Mouse (Mus musculus) neural tube, embryonic 11.5 days (tissue): ENCODE measurements around the gene Xylt1. TPM values are rescaled to one million over a fixed set of nuclear protein-coding genes. Genes with fewer than 3 reads are reported as not detected.
A peak's percentile ranks its signal among the peaks of the same experiment; 100 is the strongest.

Source experiments
- ATAC-seq: fragments of 200-750 bp; cut with Nextera tagmentation; 2 replicates; pipeline ENCODE4 v1.8.0; 2017; ENCODE audit warnings: moderate number of reproducible peaks, mild to moderate bottlenecking, moderate TSS enrichment, moderate library complexity; ENCODE audit not compliant: insufficient read depth, low FRiP score, low TSS enrichment
- DNase-seq: peaks from one replicate; pipeline ENCODE4 v3.0.0-alpha.2; 2015; ENCODE audit warnings: low spot score
- H3K27ac ChIP-seq: fragments of 300-500 bp; sonication (generic); 2 replicates; pipeline ENCODE4 v1.5.1; 2014; ENCODE audit warnings: low read depth, mild to moderate bottlenecking, low read length
- H3K27me3 ChIP-seq: fragments of 300-500 bp; sonication (generic); 2 replicates; pipeline ENCODE4 v1.6.1; 2014; ENCODE audit warnings: mild to moderate bottlenecking, low read length, mixed read lengths; ENCODE audit not compliant: control insufficient read depth, insufficient read depth
- H3K36me3 ChIP-seq: fragments of 300-500 bp; sonication (generic); 2 replicates; pipeline ENCODE4 v1.6.1; 2014; ENCODE audit warnings: mild to moderate bottlenecking, low read length, moderate library complexity, mixed read lengths; ENCODE audit not compliant: control insufficient read depth, insufficient read depth
- H3K4me1 ChIP-seq: fragments of 300-500 bp; sonication (generic); 2 replicates; pipeline ENCODE4 v1.6.1; 2014; ENCODE audit warnings: low read length, mixed read lengths; ENCODE audit not compliant: control insufficient read depth, insufficient read depth
- H3K4me2 ChIP-seq: fragments of 300-500 bp; sonication (generic); 2 replicates; pipeline ENCODE4 v1.6.1; 2014; ENCODE audit warnings: low read depth, mild to moderate bottlenecking, moderate library complexity
- H3K4me3 ChIP-seq: fragments of 300-500 bp; sonication (generic); 2 replicates; pipeline ENCODE4 v1.5.1; 2014; ENCODE audit warnings: low read depth, low read length
- H3K9ac ChIP-seq: fragments of 300-500 bp; sonication (generic); 2 replicates; pipeline ENCODE4 v1.6.1; 2014; ENCODE audit warnings: mild to moderate bottlenecking, low read length
- H3K9me3 ChIP-seq: fragments of 300-500 bp; sonication (generic); 2 replicates; pipeline ENCODE4 v1.6.1; 2016; ENCODE audit warnings: low read length; ENCODE audit not compliant: control insufficient read depth
- WGBS: fragments of 180-500 bp; shearing (Covaris S2); extraction: QIAGEN DNeasy Blood & Tissue Kit; methylation state at CpG from one replicate; pipeline ENCODE4 v1.1.7; 2014; 5-methylcytosine and 5-hydroxymethylcytosine counted together
- polyA plus RNA-seq: library from polyadenylated mRNA; unstranded; fragments of >200 nt; fragmentation: Nextera tagmentation; extraction: Ambion mirVana; gene quantifications from 2 replicates; pipeline ENCODE4 v1.2.1, GENCODE M21; 2014

Gene Xylt1
- polyA plus RNA-seq, 1 experiment from 2014 or later: 1.6 TPM

- no peak overlapping the region for H3K27ac ChIP-seq
- 88% methylated on average over 11 of the region's 11 CpGs for WGBS
- no peaks in the 10 kb centered on the region for H3K4me1 ChIP-seq
- no peaks in the 10 kb centered on the region for H3K9me3 ChIP-seq
- H3K4me3 ChIP-seq: no peak overlapping the region
- H3K9ac ChIP-seq: no peak overlapping the region
- ATAC-seq (no peak), DNase-seq (no peak)
- no peaks in the 10 kb centered on the region for H3K36me3 ChIP-seq
- H3K27me3 ChIP-seq: no peaks in the 10 kb centered on the region
- no peak overlapping the region for H3K4me2 ChIP-seq
Measured at GRCm38 (mm10) chr7:117454789-117455548, 74.2 kb downstream of the Xylt1 start.

- H3K4me3 ChIP-seq: no peak overlapping the region
- no peaks in the 10 kb centered on the region for H3K36me3 ChIP-seq
- ATAC-seq: no peak
- no peaks in the 10 kb centered on the region for H3K27me3 ChIP-seq
- no peaks in the 10 kb centered on the region for H3K4me1 ChIP-seq
- 0 out of 2 replicates have a peak, but pooled peaks cover 2% of the 10 kb centered on the region for H3K9me3 ChIP-seq
- WGBS: 64% methylated on average over 7 of the region's 7 CpGs
- H3K27ac ChIP-seq: no peak overlapping the region
- no peak overlapping the region for H3K9ac ChIP-seq
- no peak for DNase-seq
- no peak overlapping the region for H3K4me2 ChIP-seq
Measured at GRCm38 (mm10) chr7:117462196-117462935, 81.6 kb downstream of the Xylt1 start.

GRCm38 (mm10) chr7:117464956-117465355, 84.2 kb downstream of the Xylt1 start:
- Histone ChIP-seq H3K4me3 (no peak overlapping the region), H3K27ac (no peak overlapping the region), H3K9me3 (0 out of 2 replicates have a peak, but pooled peaks cover 2% of the 10 kb centered on the region), H3K27me3 (no peaks in the 10 kb centered on the region), H3K9ac (no peak overlapping the region), H3K4me2 (no peak overlapping the region), H3K36me3 (no peaks in the 10 kb centered on the region), H3K4me1 (no peaks in the 10 kb centered on the region)
- 84% methylated on average over 4 of the region's 4 CpGs for WGBS
- ATAC-seq (no peak), DNase-seq (no peak)

GRCm38 (mm10) chr7:117466006-117466780, 85.4 kb downstream of the Xylt1 start:
- no peak overlapping the region for H3K9ac ChIP-seq
- 90% methylated on average over 7 of the region's 7 CpGs for WGBS
- no peaks in the 10 kb centered on the region for H3K27me3 ChIP-seq
- H3K4me2 ChIP-seq: no peak overlapping the region
- ATAC-seq: no peak
- no peak for DNase-seq
- no peak overlapping the region for H3K27ac ChIP-seq
- H3K4me1 ChIP-seq: no peaks in the 10 kb centered on the region
- no peak overlapping the region for H3K4me3 ChIP-seq
- H3K36me3 ChIP-seq: no peaks in the 10 kb centered on the region
- H3K9me3 ChIP-seq: no peaks in the 10 kb centered on the region

- peaks cover 14% of the 10 kb centered on the region; the same call in 1 of the 2 replicates for H3K4me1 ChIP-seq
- WGBS: 72% methylated on average over 3 of the region's 3 CpGs
- no peak overlapping the region for H3K27ac ChIP-seq
- no peak overlapping the region for H3K9ac ChIP-seq
- no peak overlapping the region for H3K4me3 ChIP-seq
- ATAC-seq (no peak), DNase-seq (no peak)
- no peaks in the 10 kb centered on the region for H3K9me3 ChIP-seq
- no peaks in the 10 kb centered on the region for H3K36me3 ChIP-seq
- H3K27me3 ChIP-seq: no peaks in the 10 kb centered on the region
- H3K4me2 ChIP-seq: no peak overlapping the region
Measured at GRCm38 (mm10) chr7:117470243-117470802, 89.5 kb downstream of the Xylt1 start.

GRCm38 (mm10) chr7:117472055-117472780, 91.4 kb downstream of the Xylt1 start:
- no peaks in the 10 kb centered on the region for H3K36me3 ChIP-seq
- no peak overlapping the region for H3K4me2 ChIP-seq
- DNase-seq (no peak), ATAC-seq (0 out of 2 replicates have a peak, but pooled peaks have one; percentile 14)
- no peak overlapping the region for H3K4me3 ChIP-seq
- no peaks in the 10 kb centered on the region for H3K27me3 ChIP-seq
- no peaks in the 10 kb centered on the region for H3K9me3 ChIP-seq
- no peak overlapping the region for H3K27ac ChIP-seq
- H3K4me1 ChIP-seq: peaks cover 14% of the 10 kb centered on the region; the same call in 1 of the 2 replicates
- WGBS: 43% methylated on average over 11 of the region's 11 CpGs
- no peak overlapping the region for H3K9ac ChIP-seq

GRCm38 (mm10) chr7:117472781-117473743, 92.3 kb downstream of the Xylt1 start:
- Histone ChIP-seq H3K4me2 (no peak overlapping the region), H3K36me3 (no peaks in the 10 kb centered on the region), H3K27ac (no peak overlapping the region), H3K9ac (no peak overlapping the region), H3K27me3 (no peaks in the 10 kb centered on the region), H3K4me3 (no peak overlapping the region), H3K9me3 (no peaks in the 10 kb centered on the region), H3K4me1 (peaks cover 14% of the 10 kb centered on the region; the same call in 1 of the 2 replicates)
- ATAC-seq (no peak), DNase-seq (no peak)
- 46% methylated on average over 19 of the region's 19 CpGs for WGBS
